Mouse (Mus musculus) heart, postnatal 0 days (tissue): ENCODE measurements around the gene Schip1. TPM values are rescaled to one million over a fixed set of nuclear protein-coding genes. Genes with fewer than 3 reads are reported as not detected.
A peak's percentile ranks its signal among the peaks of the same experiment; 100 is the strongest.

Source experiments
- ATAC-seq: fragments of 200-750 bp; cut with Nextera tagmentation; 2 replicates; pipeline ENCODE4 v1.8.0; 2017; ENCODE audit warnings: low read depth, moderate number of reproducible peaks, moderate library complexity; ENCODE audit not compliant: insufficient read depth
- DNase-seq: peaks from one replicate; pipeline ENCODE4 v3.0.0-alpha.2; 2016; ENCODE audit warnings: low spot score
- H3K27ac ChIP-seq: fragments of 300-500 bp; sonication (generic); 2 replicates; pipeline ENCODE4 v1.5.1; 2014; ENCODE audit warnings: low read depth, mild to moderate bottlenecking
- H3K27me3 ChIP-seq: fragments of 300-500 bp; sonication (generic); 2 replicates; pipeline ENCODE4 v1.6.1; 2014; ENCODE audit warnings: low read length, mixed read lengths; ENCODE audit not compliant: control insufficient read depth, insufficient read depth
- H3K36me3 ChIP-seq: fragments of 300-500 bp; sonication (generic); replicated peaks from 2 replicates; pipeline ENCODE4 v1.6.1; 2014; ENCODE audit warnings: low read length, mixed read lengths; ENCODE audit not compliant: control insufficient read depth, insufficient read depth
- H3K4me1 ChIP-seq: fragments of 300-500 bp; sonication (generic); 2 replicates; pipeline ENCODE4 v1.6.1; 2014; ENCODE audit warnings: antibody characterized with exemption; ENCODE audit not compliant: control insufficient read depth, insufficient read depth
- H3K4me2 ChIP-seq: fragments of 300-500 bp; sonication (generic); 2 replicates; pipeline ENCODE4 v1.6.1; 2014; ENCODE audit warnings: low read depth, mild to moderate bottlenecking, low read length, moderate library complexity
- H3K4me3 ChIP-seq: fragments of 300-500 bp; sonication (generic); 2 replicates; pipeline ENCODE4 v1.5.1; 2014; ENCODE audit warnings: low read depth, low read length
- H3K9ac ChIP-seq: fragments of 300-500 bp; sonication (generic); replicated peaks from 2 replicates; pipeline ENCODE4 v1.6.1; 2014; ENCODE audit warnings: low read depth, low read length, mixed read lengths
- H3K9me3 ChIP-seq: fragments of 300-500 bp; sonication (generic); replicated peaks from 2 replicates; pipeline ENCODE4 v1.6.1; 2016; ENCODE audit warnings: low read length; ENCODE audit not compliant: control insufficient read depth
- CTCF ChIP-seq: IDR thresholded peaks from 2 replicates; pipeline ENCODE4 v1.5.1; 2016; ENCODE audit warnings: antibody characterized with exemption, control low read depth, low read depth
- EP300 ChIP-seq: IDR thresholded peaks from 2 replicates; pipeline ENCODE4 v1.6.1; 2016; ENCODE audit warnings: antibody characterized with exemption, low read depth
- WGBS: fragments of 180-500 bp; shearing (Covaris S2); extraction: QIAGEN DNeasy Blood & Tissue Kit; methylation state at CpG from one replicate; pipeline ENCODE4 v1.1.7; 2014; 5-methylcytosine and 5-hydroxymethylcytosine counted together
- polyA plus RNA-seq: library from polyadenylated mRNA; unstranded; fragments of >200 nt; fragmentation: Nextera tagmentation; extraction: Ambion mirVana; gene quantifications from 2 replicates; pipeline ENCODE4 v1.2.1, GENCODE M21; 2015
- total RNA-seq: library from RNA; depleted of rRNA; stranded (reverse); fragments of >200 nt; gene quantifications from 2 replicates; pipeline ENCODE4 v1.2.3, GENCODE M21; 2014; ENCODE audit warnings: low replicate concordance

The Schip1 gene
- total and polyA plus RNA-seq, 2 experiments from 2014 or later, result 58.4 to 74.3 TPM

DNA sequence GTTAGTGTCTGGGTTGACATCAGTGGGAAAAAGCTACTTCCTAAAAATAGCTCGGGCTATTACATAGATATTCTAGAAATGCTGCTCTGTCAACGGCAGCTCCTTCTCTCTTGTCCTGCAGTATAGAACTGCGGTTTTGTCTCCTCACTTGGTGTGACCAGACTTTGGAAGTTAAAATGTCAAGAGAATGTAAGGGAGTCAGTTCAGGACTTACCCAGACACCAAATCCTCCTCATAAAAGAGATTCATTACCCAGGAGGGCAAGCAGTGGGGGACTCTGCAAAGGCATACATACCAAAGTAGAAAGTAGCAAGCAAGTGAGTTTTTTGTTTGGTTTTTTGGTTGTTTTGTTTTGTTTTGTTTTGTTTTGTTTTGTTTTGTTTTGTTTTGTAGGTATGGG is 347.7 kb downstream of the Schip1 start:
- 13% methylated on average over 3 of the region's 3 CpGs for WGBS
- TF ChIP-seq CTCF, result no peak
- no peak for TF ChIP-seq EP300

DNA sequence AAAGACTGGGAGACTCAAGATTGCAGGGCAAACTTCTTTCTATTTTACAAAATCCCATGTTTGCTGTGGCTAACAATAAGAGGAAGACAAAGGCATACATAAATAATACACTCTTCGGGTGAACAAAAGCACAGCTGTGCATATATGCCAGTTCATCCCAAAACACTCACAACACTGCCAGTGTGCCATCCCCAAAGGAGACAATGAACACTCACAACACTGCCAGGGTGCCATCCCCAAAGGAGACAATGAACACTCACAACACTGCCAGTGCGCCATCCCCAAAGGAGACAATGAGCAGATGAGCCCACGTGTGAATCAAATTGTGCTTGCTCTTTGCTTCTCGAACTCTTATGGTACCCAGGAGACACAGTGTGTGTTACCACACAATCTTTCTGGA is 355.2 kb downstream of the Schip1 start:
- no peak overlapping the region for H3K27ac ChIP-seq
- WGBS, result 85% methylated on average over 4 of the region's 4 CpGs
- no peak overlapping the region for H3K4me2 ChIP-seq
- H3K4me1 ChIP-seq, result no peaks in the 10 kb centered on the region
- no peak for TF ChIP-seq CTCF
- no peak for TF ChIP-seq EP300
- H3K4me3 ChIP-seq, result no peak overlapping the region
- H3K9me3 ChIP-seq, result no peaks in the 10 kb centered on the region
- no peak overlapping the region for H3K9ac ChIP-seq
- H3K36me3 ChIP-seq, result no peaks in the 10 kb centered on the region
- 0 out of 2 replicates have a peak, but pooled peaks cover 9% of the 10 kb centered on the region for H3K27me3 ChIP-seq
- DNase-seq, result no peak
- ATAC-seq, result no peak

More for the DNA sequence above, 347.7 kb downstream of the Schip1 start:
- Histone ChIP-seq H3K36me3 (no peaks in the 10 kb centered on the region), H3K27ac (no peak overlapping the region), H3K4me2 (no peak overlapping the region), H3K4me1 (no peaks in the 10 kb centered on the region), H3K9ac (no peak overlapping the region), H3K9me3 (no peaks in the 10 kb centered on the region), H3K4me3 (no peak overlapping the region), H3K27me3 (no peaks in the 10 kb centered on the region)
- DNase-seq, result peak; percentile 17
- no peak for ATAC-seq

DNA sequence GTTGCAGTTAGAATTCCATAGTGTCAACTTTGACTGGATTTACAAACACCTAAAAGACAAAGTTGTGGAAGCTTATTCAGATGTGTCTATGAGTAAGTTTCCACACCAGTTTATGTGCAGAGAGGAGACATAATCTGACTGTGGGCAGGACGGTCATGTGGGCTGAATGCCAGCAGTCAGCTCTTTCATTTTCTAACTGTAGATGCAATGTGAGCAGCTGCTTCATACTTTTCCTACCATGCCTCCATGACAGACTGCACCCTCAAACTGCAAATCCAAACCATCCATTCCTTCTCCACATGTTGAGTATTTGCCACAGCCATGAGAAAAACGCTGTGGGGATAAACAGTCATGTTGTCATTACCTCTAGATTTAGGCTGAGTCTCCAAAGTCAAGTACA is 356.3 kb downstream of the Schip1 start:
- 44% methylated on average over 2 of the region's 2 CpGs for WGBS
- no peaks in the 10 kb centered on the region for H3K9me3 ChIP-seq
- H3K4me3 ChIP-seq, result no peak overlapping the region
- no peak overlapping the region for H3K27ac ChIP-seq
- H3K27me3 ChIP-seq, result 0 out of 2 replicates have a peak, but pooled peaks cover 9% of the 10 kb centered on the region
- H3K4me1 ChIP-seq, result no peaks in the 10 kb centered on the region
- ATAC-seq (no peak), DNase-seq (no peak)
- H3K9ac ChIP-seq, result no peak overlapping the region
- no peaks in the 10 kb centered on the region for H3K36me3 ChIP-seq
- TF ChIP-seq CTCF, result no peak
- TF ChIP-seq EP300, result no peak
- no peak overlapping the region for H3K4me2 ChIP-seq

DNA sequence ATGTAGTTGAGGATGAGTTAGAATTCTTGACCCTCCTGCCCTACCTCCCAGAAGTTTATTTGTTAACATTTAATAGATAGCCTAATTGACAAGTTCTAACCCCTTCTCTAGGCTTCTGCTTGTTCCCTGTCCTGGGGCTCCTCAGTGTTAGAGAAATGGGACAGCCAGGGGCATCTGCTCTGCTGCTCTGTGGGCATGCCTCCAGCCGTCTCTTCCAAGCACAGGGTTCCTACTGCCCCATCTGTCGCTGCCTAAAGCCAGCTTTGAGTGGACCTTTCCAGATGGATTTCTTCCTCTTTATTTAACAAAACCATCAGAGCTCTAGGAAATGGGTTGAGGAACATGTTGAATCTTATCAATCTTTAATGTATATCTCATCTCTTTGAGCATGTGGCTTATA is 357.2 kb downstream of the Schip1 start:
- H3K4me3 ChIP-seq, result no peak overlapping the region
- H3K27me3 ChIP-seq, result 0 out of 2 replicates have a peak, but pooled peaks cover 9% of the 10 kb centered on the region
- TF ChIP-seq CTCF (no peak), EP300 (no peak)
- WGBS, result 87% methylated on average over 2 of the region's 2 CpGs
- ATAC-seq (no peak), DNase-seq (no peak)
- H3K36me3 ChIP-seq, result no peaks in the 10 kb centered on the region
- no peak overlapping the region for H3K4me2 ChIP-seq
- no peak overlapping the region for H3K27ac ChIP-seq
- H3K9me3 ChIP-seq, result no peaks in the 10 kb centered on the region
- no peak overlapping the region for H3K9ac ChIP-seq
- H3K4me1 ChIP-seq, result no peaks in the 10 kb centered on the region

DNA sequence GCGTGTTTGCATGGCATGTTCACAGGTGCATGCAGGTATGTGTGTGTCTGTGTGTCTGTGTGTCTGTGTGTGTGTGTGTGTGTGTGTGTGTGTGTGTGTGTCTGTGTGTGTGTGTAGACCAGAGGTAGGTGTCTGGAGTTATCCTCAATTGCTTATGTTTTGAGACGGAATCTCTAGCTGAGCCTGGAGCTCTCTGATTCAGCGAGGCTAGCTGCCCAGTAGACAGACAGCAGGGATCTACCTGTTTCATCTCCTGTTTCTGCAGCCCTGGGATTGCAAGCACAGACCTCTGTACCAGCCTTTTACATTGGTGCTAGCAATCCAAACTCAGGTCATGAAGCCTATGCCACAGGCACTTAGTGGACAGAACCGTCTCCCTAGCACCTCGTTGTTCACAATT is 363.5 kb downstream of the Schip1 start:
- Histone ChIP-seq H3K27ac (no peak overlapping the region), H3K9ac (no peak overlapping the region), H3K4me2 (no peak overlapping the region), H3K4me3 (no peak overlapping the region), H3K27me3 (no peaks in the 10 kb centered on the region), H3K36me3 (no peaks in the 10 kb centered on the region), H3K9me3 (no peaks in the 10 kb centered on the region; the same call in 1 of the 2 replicates), H3K4me1 (no peaks in the 10 kb centered on the region)
- DNase-seq, result no peak
- WGBS, result 86% methylated on average over 5 of the region's 5 CpGs
- ATAC-seq, result no peak
- TF ChIP-seq EP300 (no peak), CTCF (no peak)

DNA sequence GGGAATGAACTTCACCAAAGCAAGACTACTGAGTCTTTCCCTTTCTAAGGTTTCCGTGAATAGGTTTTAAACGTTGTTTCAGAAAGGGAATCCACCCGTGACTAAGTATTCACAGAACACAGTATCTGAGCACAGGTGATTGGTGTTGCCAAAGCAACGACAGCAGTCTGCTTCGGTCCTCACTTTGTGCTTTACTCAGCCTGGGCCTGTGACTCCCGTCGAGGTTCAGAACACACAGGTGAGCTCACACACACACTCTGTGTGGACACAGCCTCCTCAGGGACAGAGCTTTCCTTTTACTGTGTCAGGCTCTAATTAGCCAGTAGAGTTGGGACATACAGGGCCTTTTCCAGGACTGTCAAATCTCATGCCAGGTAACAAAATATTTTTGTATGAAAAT is 369.8 kb downstream of the Schip1 start:
- no peak overlapping the region for H3K4me3 ChIP-seq

More for the DNA sequence above, 369.8 kb downstream of the Schip1 start:
- Histone ChIP-seq H3K9me3 (no peaks in the 10 kb centered on the region; the same call in 1 of the 2 replicates), H3K36me3 (no peaks in the 10 kb centered on the region), H3K4me2 (no peak overlapping the region), H3K4me1 (no peaks in the 10 kb centered on the region), H3K27me3 (no peaks in the 10 kb centered on the region), H3K9ac (no peak overlapping the region), H3K27ac (no peak overlapping the region)
- WGBS, result 79% methylated on average over 7 of the region's 7 CpGs
- DNase-seq (no peak), ATAC-seq (no peak)
- no peak for TF ChIP-seq EP300
- TF ChIP-seq CTCF, result no peak
